Mouse (Mus musculus) adrenal gland, postnatal 25 days (tissue): ENCODE measurements around the gene Tgm3. TPM values are rescaled to one million over a fixed set of nuclear protein-coding genes. Genes with fewer than 3 reads are reported as not detected.

Experiments
- DNase-seq: peaks from one replicate; pipeline ENCODE4 v3.0.0; 2021; ENCODE audit warnings: mixed read lengths
- long read RNA-seq: library from polyadenylated mRNA; stranded (forward); transcript quantifications from one replicate; pipeline ENCODE4 v2.0.0, GENCODE M21; 2021
- total RNA-seq: library from RNA; stranded (reverse); gene quantifications from 2 replicates; pipeline ENCODE4 v1.2.3, GENCODE M21; 2021

Gene Tgm3
- 0.85 and 1.2 TPM in 2 replicates for total RNA-seq
- long read RNA-seq, result 0 reads

- DNase-seq, result no peak
These were observed at the start of gene Tgm3 for GRCm38 (mm10) chr2:130012026-130012425. TSS of gene Tgm3 (plus strand) at chr2:130012349.

- no peak for DNase-seq
These were observed 31.5 kb upstream of the Tgm3 start for GRCm38 (mm10) chr2:129980608-129981007.

- no peak for DNase-seq
These were observed 24.6 kb upstream of the Tgm3 start for GRCm38 (mm10) chr2:129987527-129988045.

- no peak for DNase-seq
These were observed 22.5 kb upstream of the Tgm3 start for GRCm38 (mm10) chr2:129989646-129990045.

- DNase-seq, result no peak
These were observed 17.7 kb upstream of the Tgm3 start for GRCm38 (mm10) chr2:129994468-129994867.

- no peak for DNase-seq
These were observed 13.7 kb upstream of the Tgm3 start for GRCm38 (mm10) chr2:129998476-129998875.

GRCm38 (mm10) chr2:129999296-129999695 is 12.9 kb upstream of the Tgm3 start:
- no peak for DNase-seq

GRCm38 (mm10) chr2:130000601-130001000 is 11.5 kb upstream of the Tgm3 start:
- DNase-seq, result no peak

- peak; percentile 2 for DNase-seq
These were observed 8.1 kb upstream of the Tgm3 start for GRCm38 (mm10) chr2:130004046-130004445.

GRCm38 (mm10) chr2:130009371-130009770 is 2.8 kb upstream of the Tgm3 start:
- DNase-seq, result no peak

- DNase-seq, result no peak
These were observed 1.5 kb downstream of the Tgm3 start for GRCm38 (mm10) chr2:130013646-130014045.

GRCm38 (mm10) chr2:130015196-130015595 is 3.0 kb downstream of the Tgm3 start:
- DNase-seq, result peak; percentile 60

GRCm38 (mm10) chr2:130018084-130018483 is 5.9 kb downstream of the Tgm3 start:
- no peak for DNase-seq

- DNase-seq, result peak; percentile 34
These were observed 15.7 kb downstream of the Tgm3 start for GRCm38 (mm10) chr2:130027890-130028289.

GRCm38 (mm10) chr2:130029826-130030225 is 17.7 kb downstream of the Tgm3 start:
- DNase-seq, result no peak

GRCm38 (mm10) chr2:130032661-130033060 is 20.5 kb downstream of the Tgm3 start:
- no peak for DNase-seq

GRCm38 (mm10) chr2:130036846-130037245 is 24.7 kb downstream of the Tgm3 start:
- no peak for DNase-seq

GRCm38 (mm10) chr2:130038971-130039370 is 26.8 kb downstream of the Tgm3 start:
- no peak for DNase-seq

- no peak for DNase-seq
These were observed 28.2 kb downstream of the Tgm3 start for GRCm38 (mm10) chr2:130040190-130040886.

- DNase-seq, result no peak
These were observed 31.7 kb downstream of the Tgm3 start for GRCm38 (mm10) chr2:130043835-130044234.

- DNase-seq, result no peak
These were observed 35.8 kb downstream of the Tgm3 start for GRCm38 (mm10) chr2:130047923-130048440.

GRCm38 (mm10) chr2:130048792-130049191 is 36.6 kb downstream of the Tgm3 start:
- DNase-seq, result no peak

GRCm38 (mm10) chr2:130058149-130058548 is 46.0 kb downstream of the Tgm3 start:
- DNase-seq, result no peak

- no peak for DNase-seq
These were observed 56.1 kb downstream of the Tgm3 start for GRCm38 (mm10) chr2:130068228-130068627.
